Mouse (Mus musculus): ENCODE results near the gene Flvcr2. TPM values are rescaled to one million over a fixed set of nuclear protein-coding genes. Genes with fewer than 3 reads are reported as not detected.

Gene Flvcr2
- polyA plus RNA-seq, 1 experiment = 0.60 TPM

- no peak overlapping the region for H3K27ac ChIP-seq (ENCODE audit: insufficient read depth, low read length)
- TF ChIP-seq POLR2A (IDR thresholded peaks at IDR 0.05; ENCODE audit: low read depth, low read length) = no peak
- TF ChIP-seq CTCF (IDR thresholded peaks at IDR 0.05; ENCODE audit: extremely low read depth, insufficient read depth, insufficient read length, insufficient replicate concordance) = peak; percentile 87; the same call in 1 of the 2 replicates
- H3K27me3 ChIP-seq (ENCODE audit: control insufficient read depth, insufficient read depth, low read length) = no peaks in the 10 kb centered on the region
- H3K4me1 ChIP-seq (ENCODE audit: control insufficient read depth, insufficient read depth, insufficient read length) = no peaks in the 10 kb centered on the region
- DNase-seq (ENCODE audit: low read depth in 1 of 2, low spot score in 2 of 2) = peak in 1 of 2 experiments; percentile 56
- no peaks in the 10 kb centered on the region for H3K36me3 ChIP-seq (ENCODE audit: control insufficient read depth, insufficient read depth, low read length)
- 31% methylated on average over 17 of the region's 17 CpGs for WGBS
- no peak overlapping the region for H3K4me3 ChIP-seq (ENCODE audit: extremely low read depth, insufficient read depth, insufficient read length)
These were observed 17.1 kb upstream of the Flvcr2 start for GRCm38 (mm10) chr12:85729022-85729944.

- TF ChIP-seq POLR2A (IDR thresholded peaks at IDR 0.05; ENCODE audit: low read depth, low read length) (no peak), CTCF (IDR thresholded peaks at IDR 0.05; ENCODE audit: extremely low read depth, insufficient read depth, insufficient read length, insufficient replicate concordance) (no peak)
- H3K27me3 ChIP-seq (ENCODE audit: control insufficient read depth, insufficient read depth, low read length) = no peaks in the 10 kb centered on the region
- H3K27ac ChIP-seq (ENCODE audit: insufficient read depth, low read length) = no peak overlapping the region
- no peaks in the 10 kb centered on the region for H3K36me3 ChIP-seq (ENCODE audit: control insufficient read depth, insufficient read depth, low read length)
- no peaks in the 10 kb centered on the region for H3K4me1 ChIP-seq (ENCODE audit: control insufficient read depth, insufficient read depth, insufficient read length)
- 60% methylated on average over 6 of the region's 6 CpGs for WGBS
- no peak overlapping the region for H3K4me3 ChIP-seq (ENCODE audit: extremely low read depth, insufficient read depth, insufficient read length)
- no peak for DNase-seq (ENCODE audit: low read depth in 1 of 2, low spot score in 2 of 2)
These were observed 16.4 kb upstream of the Flvcr2 start for GRCm38 (mm10) chr12:85729945-85730290.

- no peaks in the 10 kb centered on the region for H3K36me3 ChIP-seq (ENCODE audit: control insufficient read depth, insufficient read depth, low read length)
- H3K27ac ChIP-seq (ENCODE audit: insufficient read depth, low read length) = no peak overlapping the region
- TF ChIP-seq CTCF (IDR thresholded peaks at IDR 0.05; ENCODE audit: extremely low read depth, insufficient read depth, insufficient read length, insufficient replicate concordance) (no peak), POLR2A (IDR thresholded peaks at IDR 0.05; ENCODE audit: low read depth, low read length) (no peak)
- no peak overlapping the region for H3K4me3 ChIP-seq (ENCODE audit: extremely low read depth, insufficient read depth, insufficient read length)
- WGBS = 74% methylated on average over 2 of the region's 2 CpGs
- H3K4me1 ChIP-seq (ENCODE audit: control insufficient read depth, insufficient read depth, insufficient read length) = no peaks in the 10 kb centered on the region
- no peaks in the 10 kb centered on the region for H3K27me3 ChIP-seq (ENCODE audit: control insufficient read depth, insufficient read depth, low read length)
- no peak for DNase-seq (ENCODE audit: low read depth in 1 of 2, low spot score in 2 of 2)
These were observed 10.1 kb upstream of the Flvcr2 start for GRCm38 (mm10) chr12:85736203-85736602.

GRCm38 (mm10) chr12:85736960-85737359 is 9.4 kb upstream of the Flvcr2 start:
- H3K4me3 ChIP-seq (ENCODE audit: extremely low read depth, insufficient read depth, insufficient read length) = no peak overlapping the region
- no peaks in the 10 kb centered on the region for H3K36me3 ChIP-seq (ENCODE audit: control insufficient read depth, insufficient read depth, low read length)
- no peaks in the 10 kb centered on the region for H3K4me1 ChIP-seq (ENCODE audit: control insufficient read depth, insufficient read depth, insufficient read length)
- no peak for TF ChIP-seq POLR2A (IDR thresholded peaks at IDR 0.05; ENCODE audit: low read depth, low read length)
- no peak for TF ChIP-seq CTCF (IDR thresholded peaks at IDR 0.05; ENCODE audit: extremely low read depth, insufficient read depth, insufficient read length, insufficient replicate concordance)
- no peak overlapping the region for H3K27ac ChIP-seq (ENCODE audit: insufficient read depth, low read length)
- H3K27me3 ChIP-seq (ENCODE audit: control insufficient read depth, insufficient read depth, low read length) = no peaks in the 10 kb centered on the region
- 85% methylated on average over 3 of the region's 3 CpGs for WGBS
- DNase-seq (ENCODE audit: low read depth in 1 of 2, low spot score in 2 of 2) = no peak

- Histone ChIP-seq H3K27me3 (ENCODE audit: control insufficient read depth, insufficient read depth, low read length) (peaks cover 4% of the 10 kb centered on the region), H3K36me3 (ENCODE audit: control insufficient read depth, insufficient read depth, low read length) (no peaks in the 10 kb centered on the region), H3K4me3 (ENCODE audit: extremely low read depth, insufficient read depth, insufficient read length) (peak overlapping the region; percentile 38; the same call in 1 of the 2 replicates), H3K4me1 (ENCODE audit: control insufficient read depth, insufficient read depth, insufficient read length) (no peaks in the 10 kb centered on the region; the same call in 1 of the 2 replicates), H3K27ac (ENCODE audit: insufficient read depth, low read length) (no peak overlapping the region)
- no peak for DNase-seq (ENCODE audit: low read depth in 1 of 2, low spot score in 2 of 2)
- 23% methylated on average over 21 of the region's 21 CpGs for WGBS
- TF ChIP-seq POLR2A (IDR thresholded peaks at IDR 0.05; ENCODE audit: low read depth, low read length) = no peak
- no peak for TF ChIP-seq CTCF (IDR thresholded peaks at IDR 0.05; ENCODE audit: extremely low read depth, insufficient read depth, insufficient read length, insufficient replicate concordance)
These were observed 419 bp downstream of the Flvcr2 start for GRCm38 (mm10) chr12:85746696-85747219.

- no peak for TF ChIP-seq CTCF (IDR thresholded peaks at IDR 0.05; ENCODE audit: extremely low read depth, insufficient read depth, insufficient read length, insufficient replicate concordance)
- TF ChIP-seq POLR2A (IDR thresholded peaks at IDR 0.05; ENCODE audit: low read depth, low read length) = no peak
- Histone ChIP-seq H3K27ac (ENCODE audit: insufficient read depth, low read length) (no peak overlapping the region), H3K4me1 (ENCODE audit: control insufficient read depth, insufficient read depth, insufficient read length) (no peaks in the 10 kb centered on the region; the same call in 1 of the 2 replicates), H3K4me3 (ENCODE audit: extremely low read depth, insufficient read depth, insufficient read length) (no peak overlapping the region), H3K27me3 (ENCODE audit: control insufficient read depth, insufficient read depth, low read length) (peaks cover 4% of the 10 kb centered on the region), H3K36me3 (ENCODE audit: control insufficient read depth, insufficient read depth, low read length) (no peaks in the 10 kb centered on the region)
- DNase-seq (ENCODE audit: low read depth in 1 of 2, low spot score in 2 of 2) = no peak
- WGBS = 85% methylated on average over 10 of the region's 10 CpGs
These were observed 1.0 kb downstream of the Flvcr2 start for GRCm38 (mm10) chr12:85747343-85747742.

Data from spleen, adult 2 months (tissue).